Mouse (Mus musculus) olfactory bulb, adult 2 months (tissue): ENCODE data around the gene Usp47.

Experiments used
- CTCF ChIP-seq: fragments of 200-500 bp; IDR thresholded peaks from 2 replicates; pipeline ENCODE4 v1.5.1; 2012; ENCODE audit warnings: low read depth, mild to moderate bottlenecking, low read length, moderate library complexity; ENCODE audit not compliant: insufficient read depth
- POLR2A ChIP-seq: fragments of 200-500 bp; IDR thresholded peaks from 2 replicates; pipeline ENCODE4 v1.6.1; 2012; ENCODE audit warnings: mild to moderate bottlenecking, low read depth, low read length, moderate library complexity; ENCODE audit not compliant: insufficient read depth

DNA sequence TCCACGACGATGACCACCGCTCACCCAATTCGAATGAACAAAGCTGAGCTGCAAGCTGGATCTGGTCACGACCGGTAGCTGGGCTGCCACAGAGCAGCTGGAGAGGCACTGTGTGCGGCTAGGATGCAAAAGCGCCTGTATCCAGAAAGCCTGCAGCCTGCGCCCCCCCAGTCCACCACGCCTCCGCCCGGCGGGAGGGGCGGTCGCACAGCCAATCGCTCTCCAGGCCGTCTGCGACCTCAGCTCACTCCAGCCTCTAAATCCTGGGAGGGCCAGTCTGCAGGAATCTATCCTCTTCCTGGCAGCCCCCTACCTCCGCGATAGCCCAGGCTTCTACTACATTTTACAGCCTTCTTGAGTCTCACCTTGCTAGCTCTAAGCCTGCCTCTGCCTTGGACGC is 135.6 kb downstream of the Usp47 start, which contains the start of gene Dkk3:
- no peak for TF ChIP-seq CTCF
- no peak for TF ChIP-seq POLR2A
